Mouse (Mus musculus): ENCODE results near the gene Ajm1. TPM values are rescaled to one million over a fixed set of nuclear protein-coding genes. Genes with fewer than 3 reads are reported as not detected.
A peak's percentile ranks its signal among the peaks of the same experiment; 100 is the strongest.

Gene Ajm1
- polyA plus RNA-seq, 1 experiment from 2014 or later, result 0.25 TPM

DNA sequence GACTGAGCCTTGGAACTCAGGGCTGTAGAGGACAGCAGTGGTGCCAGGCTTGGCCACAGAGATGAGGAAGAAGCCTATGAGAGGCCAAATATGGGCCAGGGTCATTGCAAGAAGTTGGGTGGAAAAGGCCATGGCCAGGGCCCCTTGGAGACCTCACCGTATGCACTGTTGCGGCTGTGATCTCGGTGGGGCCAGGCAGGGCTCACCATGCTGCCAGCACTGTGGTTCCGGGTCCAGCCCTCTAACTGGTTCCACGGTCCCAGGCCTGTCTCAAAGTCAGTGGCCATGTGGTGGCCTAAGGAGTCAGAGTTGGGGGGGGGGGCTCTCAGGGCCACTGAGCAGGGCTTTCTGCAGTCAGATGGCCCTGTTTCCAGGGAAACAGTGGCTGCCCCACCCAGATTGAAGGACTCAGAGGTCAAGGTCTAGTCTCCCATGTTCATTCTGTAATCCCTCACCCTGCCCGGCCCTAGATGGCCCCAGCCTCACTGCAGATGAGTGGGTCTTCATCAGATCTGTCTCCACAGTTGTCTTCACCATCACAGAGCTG, 13.0 kb downstream of the Ajm1 start:
- Histone ChIP-seq H3K4me3 (ENCODE audit: low read depth, low read length) (no peak overlapping the region), H3K36me3 (replicated peaks; ENCODE audit: control insufficient read depth, insufficient read depth, low read depth, low read length) (no peaks in the 10 kb centered on the region; the same call in 1 of the 2 replicates), H3K27ac (replicated peaks; ENCODE audit: low read depth, low read length) (no peak overlapping the region), H3K9ac (replicated peaks; ENCODE audit: low read length) (no peak overlapping the region), H3K9me3 (replicated peaks; ENCODE audit: control insufficient read depth, low read length) (no peaks in the 10 kb centered on the region), H3K4me1 (ENCODE audit: control insufficient read depth, insufficient read depth, low read length) (no peaks in the 10 kb centered on the region), H3K27me3 (ENCODE audit: control insufficient read depth, insufficient read depth, low read length) (no peaks in the 10 kb centered on the region), H3K4me2 (ENCODE audit: low read depth, low read length) (no peak overlapping the region)
- 86% methylated on average over 6 of the region's 6 CpGs for WGBS
- ATAC-seq (replicated peaks; ENCODE audit: insufficient number of reproducible peaks, low FRiP score, low TSS enrichment, low read depth) (no peak), DNase-seq (ENCODE audit: low spot score) (no peak)

DNA sequence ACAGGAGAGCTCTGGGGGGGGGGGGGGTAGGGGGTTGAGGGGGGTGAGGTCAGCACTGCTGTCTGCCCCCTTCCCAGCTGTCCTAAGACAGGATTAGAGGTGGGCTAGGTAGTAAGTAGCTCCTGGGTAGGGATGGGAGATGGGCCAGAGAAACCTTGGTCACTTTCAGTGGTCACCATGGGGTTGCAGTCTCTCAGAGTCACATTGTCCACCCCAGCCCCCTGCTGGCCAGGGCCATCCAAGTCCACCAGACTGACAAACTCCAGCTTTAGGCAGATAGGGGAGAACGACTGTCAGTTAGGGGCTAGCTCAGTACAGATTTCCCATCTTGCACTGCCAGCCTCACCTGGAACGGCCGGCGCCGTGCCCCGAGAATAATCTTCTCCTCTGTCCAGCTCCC, 15.0 kb downstream of the Ajm1 start:
- H3K9ac ChIP-seq (replicated peaks; ENCODE audit: low read length), result no peak overlapping the region
- no peak overlapping the region for H3K4me3 ChIP-seq (ENCODE audit: low read depth, low read length)
- ATAC-seq (replicated peaks; ENCODE audit: insufficient number of reproducible peaks, low FRiP score, low TSS enrichment, low read depth), result no peak
- H3K27ac ChIP-seq (replicated peaks; ENCODE audit: low read depth, low read length), result no peak overlapping the region
- H3K4me2 ChIP-seq (ENCODE audit: low read depth, low read length), result no peak overlapping the region
- H3K27me3 ChIP-seq (ENCODE audit: control insufficient read depth, insufficient read depth, low read length), result no peaks in the 10 kb centered on the region
- 84% methylated on average over 6 of the region's 6 CpGs for WGBS
- peaks cover 3% of the 10 kb centered on the region for H3K36me3 ChIP-seq (replicated peaks; ENCODE audit: control insufficient read depth, insufficient read depth, low read depth, low read length)
- no peaks in the 10 kb centered on the region for H3K9me3 ChIP-seq (replicated peaks; ENCODE audit: control insufficient read depth, low read length)
- no peaks in the 10 kb centered on the region for H3K4me1 ChIP-seq (ENCODE audit: control insufficient read depth, insufficient read depth, low read length)
- DNase-seq (ENCODE audit: low spot score), result no peak

DNA sequence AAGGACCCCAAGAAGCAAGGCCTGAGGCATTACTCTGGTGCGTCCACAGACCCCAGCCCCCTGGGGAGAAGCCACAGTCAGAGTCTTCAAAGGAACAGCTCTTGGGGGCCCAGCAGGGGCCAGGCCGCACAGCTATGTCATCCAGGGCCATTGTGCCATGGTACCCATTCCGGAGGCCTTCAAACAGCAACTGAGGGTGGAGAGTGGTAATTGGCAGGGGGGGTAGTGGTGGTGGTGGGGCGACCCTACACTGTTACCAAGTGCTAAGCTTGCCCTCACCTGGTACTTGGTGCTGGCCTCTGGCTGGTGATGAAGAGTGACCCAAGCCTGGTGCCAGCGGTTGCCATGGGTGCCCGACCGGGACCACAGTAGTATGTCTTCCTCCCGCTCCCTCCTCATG, 15.8 kb downstream of the Ajm1 start:
- Histone ChIP-seq H3K4me1 (ENCODE audit: control insufficient read depth, insufficient read depth, low read length) (no peaks in the 10 kb centered on the region), H3K4me2 (ENCODE audit: low read depth, low read length) (no peak overlapping the region), H3K27ac (replicated peaks; ENCODE audit: low read depth, low read length) (no peak overlapping the region), H3K9ac (replicated peaks; ENCODE audit: low read length) (no peak overlapping the region), H3K4me3 (ENCODE audit: low read depth, low read length) (no peak overlapping the region), H3K9me3 (replicated peaks; ENCODE audit: control insufficient read depth, low read length) (no peaks in the 10 kb centered on the region), H3K27me3 (ENCODE audit: control insufficient read depth, insufficient read depth, low read length) (no peaks in the 10 kb centered on the region), H3K36me3 (replicated peaks; ENCODE audit: control insufficient read depth, insufficient read depth, low read depth, low read length) (peaks cover 5% of the 10 kb centered on the region)
- ATAC-seq (replicated peaks; ENCODE audit: insufficient number of reproducible peaks, low FRiP score, low TSS enrichment, low read depth), result 0 out of 2 replicates have a peak, but pooled peaks have one; percentile 15
- WGBS, result 88% methylated on average over 8 of the region's 8 CpGs
- no peak for DNase-seq (ENCODE audit: low spot score)

DNA sequence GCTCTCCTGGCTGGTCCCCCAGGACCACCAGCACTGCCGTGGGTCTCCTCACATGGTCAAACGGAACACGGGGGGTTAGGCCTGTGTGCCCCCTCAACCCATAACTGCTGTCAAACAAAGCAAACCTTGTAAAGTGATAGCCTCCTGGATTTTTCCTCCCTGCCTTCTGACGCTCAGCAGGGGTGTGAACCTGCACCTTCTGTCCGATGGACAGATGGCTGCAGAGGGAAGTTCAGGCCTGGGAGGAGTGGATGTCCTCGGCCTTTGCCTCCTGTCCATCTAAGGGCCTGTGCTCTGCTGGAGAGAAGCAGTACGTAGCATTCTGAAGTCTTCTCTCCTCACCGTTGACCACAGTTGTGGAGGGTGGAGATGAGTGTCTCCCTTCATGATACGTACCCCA, 19.6 kb downstream of the Ajm1 start:
- WGBS, result 84% methylated on average over 9 of the region's 9 CpGs
- DNase-seq (ENCODE audit: low spot score) (no peak), ATAC-seq (replicated peaks; ENCODE audit: insufficient number of reproducible peaks, low FRiP score, low TSS enrichment, low read depth) (no peak)
- Histone ChIP-seq H3K27ac (replicated peaks; ENCODE audit: low read depth, low read length) (no peak overlapping the region), H3K4me2 (ENCODE audit: low read depth, low read length) (no peak overlapping the region), H3K9me3 (replicated peaks; ENCODE audit: control insufficient read depth, low read length) (no peaks in the 10 kb centered on the region), H3K36me3 (replicated peaks; ENCODE audit: control insufficient read depth, insufficient read depth, low read depth, low read length) (peaks cover 5% of the 10 kb centered on the region), H3K4me1 (ENCODE audit: control insufficient read depth, insufficient read depth, low read length) (no peaks in the 10 kb centered on the region), H3K4me3 (ENCODE audit: low read depth, low read length) (no peak overlapping the region), H3K9ac (replicated peaks; ENCODE audit: low read length) (no peak overlapping the region), H3K27me3 (ENCODE audit: control insufficient read depth, insufficient read depth, low read length) (no peaks in the 10 kb centered on the region)

DNA sequence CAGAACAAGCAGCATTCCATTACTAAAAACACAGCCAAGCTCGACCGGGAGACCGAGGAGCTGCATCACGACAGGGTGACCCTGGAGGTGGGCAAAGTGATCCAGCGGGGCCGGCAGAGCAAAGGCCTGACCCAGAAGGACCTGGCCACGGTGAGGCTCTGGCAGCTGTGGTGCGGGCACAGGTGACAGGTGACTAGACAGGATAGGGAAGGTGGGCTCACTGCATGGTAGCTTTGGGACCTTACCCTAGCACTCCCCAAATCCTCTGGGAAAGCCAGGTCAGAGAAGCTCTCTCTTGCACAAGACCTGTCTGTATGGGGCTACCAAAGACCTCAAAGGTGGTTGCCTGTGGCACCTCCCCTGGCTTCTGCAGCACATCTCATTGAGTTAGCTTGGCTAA, 21.0 kb downstream of the Ajm1 start:
- no peaks in the 10 kb centered on the region for H3K27me3 ChIP-seq (ENCODE audit: control insufficient read depth, insufficient read depth, low read length)
- H3K27ac ChIP-seq (replicated peaks; ENCODE audit: low read depth, low read length), result no peak overlapping the region
- H3K9me3 ChIP-seq (replicated peaks; ENCODE audit: control insufficient read depth, low read length), result no peaks in the 10 kb centered on the region
- no peak overlapping the region for H3K9ac ChIP-seq (replicated peaks; ENCODE audit: low read length)
- no peaks in the 10 kb centered on the region for H3K4me1 ChIP-seq (ENCODE audit: control insufficient read depth, insufficient read depth, low read length)
- DNase-seq (ENCODE audit: low spot score), result no peak
- ATAC-seq (replicated peaks; ENCODE audit: insufficient number of reproducible peaks, low FRiP score, low TSS enrichment, low read depth), result no peak
- H3K4me2 ChIP-seq (ENCODE audit: low read depth, low read length), result no peak overlapping the region
- 91% methylated on average over 8 of the region's 8 CpGs for WGBS
- no peak overlapping the region for H3K4me3 ChIP-seq (ENCODE audit: low read depth, low read length)
- H3K36me3 ChIP-seq (replicated peaks; ENCODE audit: control insufficient read depth, insufficient read depth, low read depth, low read length), result peaks cover 5% of the 10 kb centered on the region

DNA sequence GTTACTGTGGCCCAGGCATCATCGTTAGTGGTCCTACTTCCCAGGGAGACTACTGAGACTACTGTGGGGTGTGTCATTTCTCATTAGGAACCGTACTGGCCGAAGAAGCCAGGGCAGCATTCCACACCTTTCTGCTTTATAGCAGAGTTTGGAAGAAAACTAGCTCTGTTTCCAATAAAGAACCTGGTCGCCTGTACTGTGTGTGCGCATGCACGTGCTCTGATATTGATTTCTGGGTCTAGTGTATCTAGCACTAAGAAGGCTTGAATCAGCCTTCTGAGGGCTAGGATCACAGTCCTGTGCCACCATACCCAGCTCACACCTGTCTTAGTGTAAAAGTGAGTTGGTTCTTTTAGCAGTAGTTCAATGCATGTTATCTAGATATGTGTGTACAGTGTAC, 22.8 kb downstream of the Ajm1 start:
- WGBS, result 74% methylated on average over 6 of the region's 6 CpGs

DNA sequence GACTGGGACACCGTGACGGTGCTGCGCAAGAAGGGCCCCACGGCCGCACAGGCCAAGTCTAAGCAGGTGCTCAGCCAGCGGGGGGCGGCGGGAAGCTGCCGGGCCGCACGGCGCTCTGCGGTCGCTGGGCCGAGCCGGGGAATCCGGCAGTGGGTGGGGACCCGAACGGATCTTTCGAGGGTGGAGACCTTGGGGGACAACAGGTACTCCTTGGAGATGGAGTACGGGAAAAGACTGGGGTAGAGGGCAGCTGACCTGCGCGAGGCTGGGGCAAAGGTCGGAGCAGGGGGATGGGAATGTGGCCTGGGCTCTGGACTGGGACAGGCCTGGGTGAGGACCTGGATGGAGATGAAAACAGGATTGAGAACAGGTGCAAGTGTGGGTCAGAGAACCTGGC, 23.6 kb downstream of the Ajm1 start:
- Histone ChIP-seq H3K27ac (replicated peaks; ENCODE audit: low read depth, low read length) (0 out of 2 replicates have a peak overlapping the region, but pooled peaks have one; percentile 52), H3K9me3 (replicated peaks; ENCODE audit: control insufficient read depth, low read length) (no peaks in the 10 kb centered on the region), H3K4me3 (ENCODE audit: low read depth, low read length) (peak overlapping the region; percentile 96), H3K4me1 (ENCODE audit: control insufficient read depth, insufficient read depth, low read length) (no peaks in the 10 kb centered on the region), H3K36me3 (replicated peaks; ENCODE audit: control insufficient read depth, insufficient read depth, low read depth, low read length) (peaks cover 5% of the 10 kb centered on the region), H3K9ac (replicated peaks; ENCODE audit: low read length) (peak overlapping the region; percentile 73), H3K4me2 (ENCODE audit: low read depth, low read length) (peak overlapping the region; percentile 68), H3K27me3 (ENCODE audit: control insufficient read depth, insufficient read depth, low read length) (no peaks in the 10 kb centered on the region)
- ATAC-seq (replicated peaks; ENCODE audit: insufficient number of reproducible peaks, low FRiP score, low TSS enrichment, low read depth), result 0 out of 2 replicates have a peak, but pooled peaks have one; percentile 21
- no peak for DNase-seq (ENCODE audit: low spot score)
- WGBS, result 0% methylated on average over 24 of the region's 24 CpGs

More for the DNA sequence above, 22.8 kb downstream of the Ajm1 start:
- no peaks in the 10 kb centered on the region for H3K9me3 ChIP-seq (replicated peaks; ENCODE audit: control insufficient read depth, low read length)
- no peaks in the 10 kb centered on the region for H3K4me1 ChIP-seq (ENCODE audit: control insufficient read depth, insufficient read depth, low read length)
- H3K36me3 ChIP-seq (replicated peaks; ENCODE audit: control insufficient read depth, insufficient read depth, low read depth, low read length), result peaks cover 5% of the 10 kb centered on the region
- H3K4me3 ChIP-seq (ENCODE audit: low read depth, low read length), result peak overlapping the region; percentile 96
- peak overlapping the region; percentile 68 for H3K4me2 ChIP-seq (ENCODE audit: low read depth, low read length)
- no peaks in the 10 kb centered on the region for H3K27me3 ChIP-seq (ENCODE audit: control insufficient read depth, insufficient read depth, low read length)
- H3K9ac ChIP-seq (replicated peaks; ENCODE audit: low read length), result peak overlapping the region; percentile 73
- no peak for ATAC-seq (replicated peaks; ENCODE audit: insufficient number of reproducible peaks, low FRiP score, low TSS enrichment, low read depth)
- no peak for DNase-seq (ENCODE audit: low spot score)
- H3K27ac ChIP-seq (replicated peaks; ENCODE audit: low read depth, low read length), result no peak overlapping the region

DNA sequence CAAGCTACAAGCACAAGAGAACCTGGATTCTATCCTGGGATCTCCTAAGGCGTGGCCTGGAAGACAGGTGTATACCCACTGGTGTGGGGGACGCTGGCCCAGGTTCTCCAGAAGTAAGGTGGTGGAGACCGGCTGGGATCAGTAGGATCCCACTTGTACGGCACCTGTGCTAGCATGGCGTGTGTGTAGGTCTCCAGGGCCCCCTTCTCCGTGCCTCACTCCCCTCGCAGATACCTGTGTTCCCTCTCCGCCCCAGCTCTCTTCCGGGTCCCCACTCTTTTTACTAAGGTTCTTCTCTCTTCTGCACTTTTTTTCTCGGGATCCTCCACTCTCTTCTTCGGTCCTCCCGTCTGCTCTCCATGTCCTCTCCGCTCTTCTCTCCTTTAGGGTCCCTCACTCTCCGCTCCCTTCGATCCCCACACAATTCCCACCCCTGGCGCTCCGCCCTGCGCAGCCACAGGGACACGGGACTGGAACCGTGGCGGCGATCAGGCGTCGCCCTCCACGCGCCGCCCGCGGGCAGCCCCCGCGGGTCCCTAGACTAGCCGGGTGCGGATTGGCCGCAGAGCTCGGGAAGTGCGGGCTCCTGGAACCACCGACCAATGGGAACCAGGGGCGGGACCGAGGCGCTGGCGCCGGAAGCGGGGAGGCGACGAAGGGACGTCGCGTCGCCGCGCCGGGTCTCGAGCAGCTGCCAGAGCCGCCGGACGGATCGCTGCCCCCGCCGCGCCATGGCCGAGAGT, 24.2 kb downstream of the Ajm1 start, which contains the start of gene Edf1:
Edf1 (plus strand) TSS at position 627 of the 743 bp plus-strand sequence.
- peak; percentile 95 for DNase-seq (ENCODE audit: low spot score)
- Histone ChIP-seq H3K4me2 (ENCODE audit: low read depth, low read length) (peak within 1 kb of the TSS; percentile 68), H3K27me3 (ENCODE audit: control insufficient read depth, insufficient read depth, low read length) (no peaks in the 10 kb centered on the region), H3K36me3 (replicated peaks; ENCODE audit: control insufficient read depth, insufficient read depth, low read depth, low read length) (peaks cover 5% of the 10 kb centered on the region), H3K9me3 (replicated peaks; ENCODE audit: control insufficient read depth, low read length) (no peaks in the 10 kb centered on the region), H3K4me3 (ENCODE audit: low read depth, low read length) (peak within 1 kb of the TSS; percentile 96), H3K9ac (replicated peaks; ENCODE audit: low read length) (peak within 1 kb of the TSS; percentile 73), H3K4me1 (ENCODE audit: control insufficient read depth, insufficient read depth, low read length) (no peaks in the 10 kb centered on the region), H3K27ac (replicated peaks; ENCODE audit: low read depth, low read length) (0 out of 2 replicates have a peak within 1 kb of the TSS, but pooled peaks have one; percentile 52)
- ATAC-seq (replicated peaks; ENCODE audit: insufficient number of reproducible peaks, low FRiP score, low TSS enrichment, low read depth), result peak; percentile 97
- under 1% methylated on average over 60 of the region's 61 CpGs for WGBS
